Mouse (Mus musculus) liver, adult 2 months (tissue): ENCODE measurements around the gene Spaca4.

Source experiments
- CTCF ChIP-seq: fragments of 200-500 bp; IDR thresholded peaks from 2 replicates; pipeline ENCODE4 v1.5.1; 2011; ENCODE audit warnings: low read depth, low read length, control low read depth
- POLR2A ChIP-seq: fragments of 200-500 bp; IDR thresholded peaks from 2 replicates; pipeline ENCODE4 v1.6.1; 2011; ENCODE audit warnings: low read length, control low read depth; ENCODE audit not compliant: insufficient read depth; ENCODE audit errors: extremely low read depth

DNA sequence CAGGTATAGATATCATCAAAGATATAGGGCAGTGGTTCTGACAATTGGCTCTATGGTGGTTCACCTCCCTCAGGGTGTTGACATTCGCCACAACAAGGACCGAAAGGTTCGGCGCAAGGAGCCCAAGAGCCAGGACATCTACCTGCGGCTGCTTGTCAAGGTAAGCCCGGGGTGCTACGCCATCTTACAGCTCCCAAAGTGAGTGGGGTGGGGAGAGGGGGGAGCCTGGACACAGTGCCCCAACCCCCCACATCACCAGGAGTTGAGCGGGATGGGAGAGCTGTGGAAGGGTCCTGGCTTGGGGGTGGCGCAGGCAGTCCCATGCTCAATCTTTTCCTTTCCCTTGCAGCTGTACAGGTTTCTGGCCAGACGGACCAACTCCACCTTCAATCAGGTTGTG, 6.4 kb downstream of the Spaca4 start:
- no peak for TF ChIP-seq CTCF
- TF ChIP-seq POLR2A = no peak
